In the genomic region with DNA sequence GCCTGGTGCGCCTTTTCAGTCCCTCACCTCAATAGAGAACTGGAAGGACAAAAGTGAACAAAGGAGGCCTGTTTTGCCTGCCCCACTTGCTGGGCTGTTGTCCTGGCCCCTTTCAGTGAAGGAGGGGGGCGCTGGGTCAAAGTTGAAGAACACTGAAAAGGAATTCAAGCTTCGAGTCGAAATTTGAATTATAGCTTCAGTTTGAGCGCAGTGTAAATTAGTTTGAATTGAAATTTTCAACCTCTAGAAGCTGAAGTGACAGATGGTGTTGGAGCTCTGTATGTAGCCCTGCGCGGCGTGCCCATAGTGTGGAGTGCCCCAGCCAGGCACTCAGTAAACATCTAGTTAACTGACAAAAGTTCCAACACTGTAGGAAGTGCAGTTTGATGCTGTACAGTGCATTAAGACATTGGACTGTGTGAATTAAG, we compare ENCODE assay signal across 10 mouse cellular contexts. TPM values are rescaled to one million over a fixed set of nuclear protein-coding genes. Genes with fewer than 3 reads are reported as not detected.
DNase-seq lines count a peak whose midpoint lies in the region; ATAC-seq and TF ChIP-seq lines count a peak whose summit lies in the region.
"Had no signal": no experiment of that assay in that cellular context is flagged by ENCODE, and none has a peak within 500 bp of the region (broad histone marks: within the 10 kb centered on the region; RNA-seq: fewer than 3 reads in every experiment).

No protein-coding gene starts in this region.

- no peak overlapping the region for H3K9ac ChIP-seq in lung, embryonic 14.5 days
- no peak overlapping the region; the same call in 1 of the 2 replicates for H3K9ac ChIP-seq in forebrain, embryonic 14.5 days (ENCODE audit: low read length)

- no peaks in the 10 kb centered on the region for H3K4me1 ChIP-seq in lung, embryonic 14.5 days (ENCODE audit: insufficient read depth)
- peaks cover 26% of the 10 kb centered on the region for H3K4me1 ChIP-seq in forebrain, embryonic 14.5 days (ENCODE audit: control insufficient read depth, insufficient read depth, low read length)
- H3K4me1 ChIP-seq in midbrain, embryonic 10.5 days: peaks cover 46% of the 10 kb centered on the region

- no peak overlapping the region for H3K4me3 ChIP-seq in lung, embryonic 14.5 days (ENCODE audit: low read depth, low read length)
- H3K4me3 ChIP-seq in forebrain, embryonic 14.5 days (ENCODE audit: low read depth, low read length): no peak overlapping the region
- H3K4me3 ChIP-seq in midbrain, embryonic 10.5 days: peak overlapping the region; percentile 40

- no peaks in the 10 kb centered on the region for H3K9me3 ChIP-seq in lung, embryonic 14.5 days (ENCODE audit: low read depth, low read length)
- no peaks in the 10 kb centered on the region for H3K9me3 ChIP-seq in forebrain, embryonic 14.5 days (replicated peaks; ENCODE audit: control insufficient read depth, low read length)
- H3K9me3 ChIP-seq in midbrain, embryonic 10.5 days (replicated peaks): no peaks in the 10 kb centered on the region

- 48% methylated on average over 8 of the region's 8 CpGs for WGBS in lung, embryonic 14.5 days
- 5% methylated on average over 8 of the region's 8 CpGs for WGBS in forebrain, embryonic 14.5 days
- 21% methylated on average over 8 of the region's 8 CpGs for WGBS in midbrain, embryonic 10.5 days

- no peak for DNase-seq in lung, embryonic 14.5 days
- DNase-seq in lung, adult 18-20 months: no peak
- DNase-seq in forebrain, embryonic 14.5 days (ENCODE audit: low spot score): peak; percentile 89
- peak; percentile 64 for DNase-seq in midbrain, embryonic 10.5 days (ENCODE audit: low spot score)
- peak; percentile 85 for DNase-seq in retina, embryonic 14.5 days (ENCODE audit: low spot score)
- no peak for DNase-seq in heart, adult 11 months
- DNase-seq in MN1 (ENCODE audit: low spot score): no peak
- DNase-seq in left cerebral cortex, postnatal 14 days (ENCODE audit: low spot score in 2 of 2): no peak

- H3K36me3 ChIP-seq in lung, embryonic 14.5 days (ENCODE audit: insufficient read depth): no peaks in the 10 kb centered on the region
- no peaks in the 10 kb centered on the region for H3K36me3 ChIP-seq in forebrain, embryonic 14.5 days (ENCODE audit: control insufficient read depth, insufficient read depth, low read length)
- H3K36me3 ChIP-seq in midbrain, embryonic 10.5 days: 0 out of 2 replicates have a peak, but pooled peaks cover 2% of the 10 kb centered on the region

- H3K4me2 ChIP-seq in lung, embryonic 14.5 days: no peak overlapping the region
- peak overlapping the region; percentile 18 for H3K4me2 ChIP-seq in forebrain, embryonic 14.5 days (ENCODE audit: low read length)

- intact Hi-C loops in left cerebral cortex, postnatal 14 days (cut with DNase I): loop anchor here (10.0 kb wide), 1 partner anchor 97 kb away; no protein-coding TSS in a partner anchor

- no peaks in the 10 kb centered on the region for H3K27me3 ChIP-seq in lung, embryonic 14.5 days (ENCODE audit: insufficient read depth, low read length)
- no peaks in the 10 kb centered on the region for H3K27me3 ChIP-seq in forebrain, embryonic 14.5 days (replicated peaks; ENCODE audit: control insufficient read depth, insufficient read depth, low read length)
- H3K27me3 ChIP-seq in midbrain, embryonic 10.5 days (ENCODE audit: low read depth, poor library complexity, severe bottlenecking): no peaks in the 10 kb centered on the region

- no peak overlapping the region for H3K27ac ChIP-seq in lung, embryonic 14.5 days (ENCODE audit: low read depth)
- peak overlapping the region; percentile 57 for H3K27ac ChIP-seq in forebrain, embryonic 14.5 days (ENCODE audit: low read depth, low read length)
- peak overlapping the region; percentile 90 for H3K27ac ChIP-seq in midbrain, embryonic 10.5 days (replicated peaks)

- no peak for TF ChIP-seq CTCF in lung, embryonic 14.5 days (IDR thresholded peaks at IDR 0.05; ENCODE audit: low read depth)

- peak; percentile 69; the same call in 1 of the 2 replicates for ATAC-seq in lung, embryonic 14.5 days (ENCODE audit: insufficient read depth)
- ATAC-seq in forebrain, embryonic 14.5 days: peak; percentile 97
- ATAC-seq: activated CD4-positive, CD25-positive, alpha-beta regulatory T cell, adult 4 months; lung, postnatal 0 days had no signal

RNA-seq across cellular contexts. Expression of gene Nrcam, which starts 9.5 kb away (rescaled TPM):
- polyA plus RNA-seq in lung, embryonic 14.5 days (2014; fragmentation: Nextera tagmentation; extraction: Ambion mirVana): 19.8 and 20.6 TPM in 2 replicates
- polyA plus RNA-seq in forebrain, embryonic 14.5 days (2014; fragmentation: Nextera tagmentation; extraction: Ambion mirVana): 87.6 and 113 TPM in 2 replicates
- polyA plus RNA-seq in midbrain, embryonic 10.5 days (2016; fragmentation: Nextera tagmentation; extraction: Ambion mirVana): 31.8 and 51.7 TPM in 2 replicates
- 100 to 1,000 TPM; 515 to 519 TPM for total RNA-seq in left cerebral cortex, postnatal 14 days (2021)

Comparison
In these comparisons a context has a peak if more than half of its experiments do, and no peak if none do; other contexts are left out.
1. DNase-seq: peak in forebrain, embryonic 14.5 days (single experiment), midbrain, embryonic 10.5 days (single experiment) and retina, embryonic 14.5 days (single experiment); none in lung, embryonic 14.5 days (single experiment), lung, adult 18-20 months (0 of 2), heart, adult 11 months (single experiment), MN1 (single experiment) and left cerebral cortex, postnatal 14 days (0 of 2).